Mouse (Mus musculus): ENCODE data around the gene Ptpn11.

Ptpn11 gene

GRCm38 (mm10) chr5:121081754-121082153 lies 109.4 kb downstream of the Ptpn11 start:
- DNase-seq (ENCODE audit: low spot score in 2 of 2), result no peak

Data from urinary bladder, postnatal 36 days (tissue).